Mouse (Mus musculus): ENCODE data around the gene Gbx1.

DNA sequence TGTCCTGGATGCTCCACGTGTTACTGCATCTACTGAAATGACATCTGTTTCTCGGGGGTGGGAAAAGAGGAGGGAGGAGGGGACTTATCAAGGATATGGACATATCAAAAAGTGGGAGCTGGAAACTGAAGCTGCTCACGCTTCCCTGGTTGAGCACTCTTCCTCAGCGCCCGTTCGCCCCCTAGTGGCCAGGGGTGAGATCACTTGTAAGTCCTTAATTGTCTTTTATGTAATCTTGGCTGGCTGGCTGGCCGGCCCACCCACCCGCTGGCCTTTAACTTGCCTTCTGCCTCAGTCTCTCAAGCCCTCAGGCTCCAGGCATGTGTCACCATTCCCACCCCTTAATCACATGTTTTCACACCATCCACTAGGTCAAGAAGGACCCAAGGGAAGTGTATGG is 40.9 kb downstream of the Gbx1 start:
- TF ChIP-seq POLR2A (IDR thresholded peaks at IDR 0.05; ENCODE audit: extremely low read depth, insufficient read depth, low read length), result no peak
- TF ChIP-seq CTCF (IDR thresholded peaks at IDR 0.05; ENCODE audit: extremely low read depth, insufficient read depth, low read length), result peak; percentile 91

All from cortical plate, adult 2 months (tissue).